Mouse (Mus musculus) spleen, postnatal 10 days (tissue): ENCODE measurements at regions not wholly inside any gene's neighbourhood (a gene's known extent, or its start where the extent isn't known, plus 50 kb on each side); places are given as distances from the start of the nearest gene placed in this dataset.

Experiments
- DNase-seq, 2 experiments: peaks; one replicate each; pipeline ENCODE4 v3.0.0; 2021 to 2022; ENCODE audit warnings: low spot score in 2 of 2

DNA sequence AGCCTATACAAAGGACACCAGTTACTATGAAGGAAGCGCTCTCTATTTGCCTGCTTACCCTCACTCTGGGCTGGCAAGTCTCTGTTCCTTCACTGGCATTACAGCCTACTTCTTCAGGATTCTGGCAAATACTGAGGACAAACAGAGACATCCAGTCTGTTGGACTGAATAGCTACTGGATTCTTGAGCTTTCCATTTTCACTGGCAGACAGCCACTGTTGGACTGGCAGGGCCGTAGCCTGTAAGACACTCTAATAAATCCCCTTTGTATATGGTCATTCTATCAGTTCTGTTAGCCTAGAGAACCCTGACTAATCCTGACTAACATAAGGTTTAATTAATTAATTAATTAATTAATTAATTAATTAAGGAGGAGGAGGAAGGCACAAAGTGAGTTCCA, 72.4 kb upstream of the Dhrs4 start:
- DNase-seq = no peak
